Comparison of ENCODE assay signal across 8 mouse cellular contexts in the genomic region with DNA sequence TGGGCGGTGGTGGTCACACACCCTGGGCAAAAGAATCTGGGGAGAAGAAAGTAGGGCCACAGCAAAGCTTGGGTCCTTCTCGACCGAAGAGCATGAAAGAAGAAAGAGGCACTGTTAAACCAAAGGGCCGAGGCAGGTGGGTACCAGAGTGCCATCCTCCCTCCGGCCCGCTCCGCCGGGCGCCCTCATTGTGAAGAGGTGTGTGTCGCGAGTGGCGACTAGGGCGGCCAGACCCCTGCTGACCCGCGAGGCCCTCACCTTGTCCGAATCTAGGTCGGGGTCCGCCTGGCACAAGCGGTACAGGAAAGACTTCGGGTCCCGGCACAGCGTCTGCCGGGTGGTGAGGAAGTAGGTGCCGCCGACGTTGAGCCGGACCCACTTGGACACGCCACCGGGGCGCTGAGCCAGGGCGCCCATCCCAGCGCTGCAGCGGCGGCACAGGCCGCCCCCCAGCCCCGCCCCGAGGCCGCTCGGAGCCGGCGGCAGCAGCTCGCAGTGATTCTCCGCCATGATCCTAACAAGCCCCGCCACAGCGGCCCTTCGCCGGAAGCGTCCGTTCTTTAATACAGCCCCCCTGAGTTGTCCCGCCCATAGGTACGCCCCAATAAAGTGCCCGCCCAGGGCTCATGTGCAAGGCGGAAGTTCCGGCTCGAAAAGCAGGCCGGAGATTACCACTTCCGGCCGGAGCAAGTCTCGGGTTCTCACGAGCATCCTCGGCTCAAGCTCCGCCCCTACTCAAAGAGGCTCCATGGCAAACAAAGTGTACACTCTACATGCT. TPM values are rescaled to one million over a fixed set of nuclear protein-coding genes. Genes with fewer than 3 reads are reported as not detected.
DNase-seq lines count a peak whose midpoint lies in the region; ATAC-seq and TF ChIP-seq lines count a peak whose summit lies in the region.

A gene (minus strand): TSS at position 567 of the 778 bp plus-strand sequence.

- under 1% methylated on average over 62 of the region's 62 CpGs for WGBS in bone marrow, adult 2 months
- under 1% methylated on average over 61 of the region's 62 CpGs for WGBS in embryonic facial prominence, embryonic 15.5 days
- under 1% methylated on average over 54 of the region's 62 CpGs for WGBS in limb, embryonic 14.5 days
- WGBS in midbrain, postnatal 0 days = under 1% methylated on average over 59 of the region's 62 CpGs

- H3K27me3 ChIP-seq in embryonic facial prominence, embryonic 15.5 days = no peaks in the 10 kb centered on the region
- H3K27me3 ChIP-seq in limb, embryonic 14.5 days (ENCODE audit: control insufficient read depth, insufficient read depth, low read length) = no peaks in the 10 kb centered on the region
- no peaks in the 10 kb centered on the region for H3K27me3 ChIP-seq in midbrain, postnatal 0 days (ENCODE audit: insufficient read depth, low read length)

- H3K9ac ChIP-seq in embryonic facial prominence, embryonic 15.5 days = peak within 1 kb of the TSS; percentile 97
- H3K9ac ChIP-seq in limb, embryonic 14.5 days (ENCODE audit: low read depth, low read length, severe bottlenecking) = peak within 1 kb of the TSS; percentile 92
- peak within 1 kb of the TSS; percentile 94 for H3K9ac ChIP-seq in midbrain, postnatal 0 days (replicated peaks; ENCODE audit: low read length, poor library complexity, severe bottlenecking)

- TF ChIP-seq CTCF in bone marrow, adult 2 months (IDR thresholded peaks at IDR 0.05; ENCODE audit: control insufficient read depth, insufficient read depth, low read length) = no peak
- TF ChIP-seq CTCF in midbrain, postnatal 0 days (IDR thresholded peaks at IDR 0.05) = no peak

- H3K36me3 ChIP-seq in embryonic facial prominence, embryonic 15.5 days = peaks cover 20% of the 10 kb centered on the region
- H3K36me3 ChIP-seq in limb, embryonic 14.5 days (ENCODE audit: control insufficient read depth, insufficient read depth, low read length) = peaks cover 17% of the 10 kb centered on the region
- H3K36me3 ChIP-seq in midbrain, postnatal 0 days (ENCODE audit: insufficient read depth, low read length) = peaks cover 13% of the 10 kb centered on the region

- ATAC-seq in embryonic facial prominence, embryonic 15.5 days (ENCODE audit: insufficient number of reproducible peaks, low FRiP score, low TSS enrichment, low read depth) = peak; percentile 98
- ATAC-seq in limb, embryonic 14.5 days (ENCODE audit: low FRiP score, low read depth) = peak; percentile 98
- ATAC-seq in midbrain, postnatal 0 days (ENCODE audit: low FRiP score) = peak; percentile 97

- DNase-seq in 416B (ENCODE audit: low read depth) = peak; percentile 98
- DNase-seq in heart, adult 8-10 months (ENCODE audit: low spot score) = peak; percentile 94
- peak; percentile 96 for DNase-seq in kidney, adult 9 months
- peak; percentile 93 for DNase-seq in limb, embryonic 14.5 days (ENCODE audit: low spot score)
- peak; percentile 98 for DNase-seq in midbrain, postnatal 0 days (ENCODE audit: low spot score)
- peak; percentile 85 to 93 for DNase-seq in spleen, postnatal 14 days (ENCODE audit: low spot score in 2 of 2)

- peak within 1 kb of the TSS; percentile 56 for H3K27ac ChIP-seq in bone marrow, adult 2 months (ENCODE audit: control insufficient read depth, insufficient read depth, low read depth, low read length, poor library complexity)
- H3K27ac ChIP-seq in embryonic facial prominence, embryonic 15.5 days (replicated peaks) = peak within 1 kb of the TSS; percentile 90
- H3K27ac ChIP-seq in limb, embryonic 14.5 days (replicated peaks; ENCODE audit: low read depth, low read length) = peak within 1 kb of the TSS; percentile 56
- peak within 1 kb of the TSS; percentile 82 for H3K27ac ChIP-seq in midbrain, postnatal 0 days (ENCODE audit: low read depth, low read length)

- peak within 1 kb of the TSS; percentile 92 for H3K4me3 ChIP-seq in bone marrow, adult 2 months (replicated peaks; ENCODE audit: control insufficient read depth, low read depth, low read length)
- peak within 1 kb of the TSS; percentile 95 for H3K4me3 ChIP-seq in embryonic facial prominence, embryonic 15.5 days (replicated peaks)
- peak within 1 kb of the TSS; percentile 94 for H3K4me3 ChIP-seq in limb, embryonic 14.5 days (replicated peaks; ENCODE audit: low read length)
- peak within 1 kb of the TSS; percentile 95 for H3K4me3 ChIP-seq in midbrain, postnatal 0 days (ENCODE audit: low read depth, low read length)

- peaks cover 1% of the 10 kb centered on the region for H3K4me1 ChIP-seq in bone marrow, adult 2 months (ENCODE audit: control insufficient read depth, insufficient read depth, low read length)
- H3K4me1 ChIP-seq in embryonic facial prominence, embryonic 15.5 days = peaks cover 12% of the 10 kb centered on the region
- H3K4me1 ChIP-seq in limb, embryonic 14.5 days (ENCODE audit: control insufficient read depth, insufficient read depth, low read length) = peaks cover 8% of the 10 kb centered on the region
- H3K4me1 ChIP-seq in midbrain, postnatal 0 days (ENCODE audit: insufficient read depth, low read length) = peaks cover 7% of the 10 kb centered on the region

- H3K4me2 ChIP-seq in embryonic facial prominence, embryonic 15.5 days (replicated peaks) = peak within 1 kb of the TSS; percentile 54
- peak within 1 kb of the TSS; percentile 63 for H3K4me2 ChIP-seq in limb, embryonic 14.5 days (replicated peaks; ENCODE audit: low read depth, low read length, severe bottlenecking)
- H3K4me2 ChIP-seq in midbrain, postnatal 0 days (ENCODE audit: low read depth, low read length, poor library complexity, severe bottlenecking) = peak within 1 kb of the TSS; percentile 66

- H3K9me3 ChIP-seq in embryonic facial prominence, embryonic 15.5 days (replicated peaks) = no peaks in the 10 kb centered on the region
- no peaks in the 10 kb centered on the region for H3K9me3 ChIP-seq in limb, embryonic 14.5 days (ENCODE audit: control insufficient read depth, low read length)
- H3K9me3 ChIP-seq in midbrain, postnatal 0 days (ENCODE audit: low read length) = no peaks in the 10 kb centered on the region

- peak; percentile 56; the same call in 1 of the 2 replicates for TF ChIP-seq POLR2A in bone marrow, adult 2 months (IDR thresholded peaks at IDR 0.05; ENCODE audit: borderline replicate concordance, control insufficient read depth, low read depth, low read length)
- TF ChIP-seq POLR2A in limb, embryonic 14.5 days (IDR thresholded peaks at IDR 0.05; ENCODE audit: borderline replicate concordance, extremely low read depth, insufficient read depth, insufficient read length) = peak; percentile 70; the same call in 1 of the 2 replicates

RNA-seq across cellular contexts. Expression of the gene that starts here (rescaled TPM):
- polyA plus RNA-seq in bone marrow, adult 2 months (2011; ENCODE audit: insufficient read depth, insufficient read length, low replicate concordance, missing spikeins) = 11.4 and 13.6 TPM in 2 replicates
- 62.1 and 64.5 TPM in 2 replicates for polyA plus RNA-seq in embryonic facial prominence, embryonic 15.5 days (2015; fragmentation: Nextera tagmentation; extraction: Ambion mirVana)
- total RNA-seq in heart, adult 8-10 months (2022) = 1 to 10 TPM; 6.8 to 8.6 (median 7.9) TPM
- 60.2 and 72.4 TPM in 2 replicates for polyA plus RNA-seq in limb, embryonic 14.5 days (2012; rRNA removed)
- polyA plus RNA-seq in limb, embryonic 14.5 days (2014; fragmentation: Nextera tagmentation; extraction: Ambion mirVana) = 57.8 and 63.5 TPM in 2 replicates
- 92.0 and 99.8 TPM in 2 replicates for total RNA-seq in midbrain, postnatal 0 days (2014; rRNA removed)
- 80.2 and 81.3 TPM in 2 replicates for polyA plus RNA-seq in midbrain, postnatal 0 days (2015; fragmentation: Nextera tagmentation; extraction: Ambion mirVana)

Comparison
In these comparisons a context has a peak if more than half of its experiments do, and no peak if none do; other contexts are left out.
1. Peak in every context shown above with its lines: DNase-seq, ATAC-seq, H3K4me3 ChIP-seq and H3K27ac ChIP-seq.